Mouse (Mus musculus): Measurements from ENCODE around the gene 1700018B08Rik.
A peak's percentile ranks its signal among the peaks of the same experiment; 100 is the strongest.

1700018B08Rik gene

GRCm38 (mm10) chr8:121561636-121562345 lies 17.7 kb upstream of the 1700018B08Rik start:
- no peak for DNase-seq

- DNase-seq: no peak
These were observed 16.4 kb upstream of the 1700018B08Rik start for GRCm38 (mm10) chr8:121560432-121561100.

GRCm38 (mm10) chr8:121559801-121560200 lies 15.7 kb upstream of the 1700018B08Rik start:
- DNase-seq: no peak

- no peak for DNase-seq
These were observed 14.4 kb upstream of the 1700018B08Rik start for GRCm38 (mm10) chr8:121558538-121558937.

- no peak for DNase-seq
These were observed 13.6 kb upstream of the 1700018B08Rik start for GRCm38 (mm10) chr8:121557746-121558145.

GRCm38 (mm10) chr8:121553831-121554475 lies 9.8 kb upstream of the 1700018B08Rik start:
- no peak for DNase-seq

GRCm38 (mm10) chr8:121552506-121552905 lies 8.4 kb upstream of the 1700018B08Rik start:
- no peak for DNase-seq

DNA sequence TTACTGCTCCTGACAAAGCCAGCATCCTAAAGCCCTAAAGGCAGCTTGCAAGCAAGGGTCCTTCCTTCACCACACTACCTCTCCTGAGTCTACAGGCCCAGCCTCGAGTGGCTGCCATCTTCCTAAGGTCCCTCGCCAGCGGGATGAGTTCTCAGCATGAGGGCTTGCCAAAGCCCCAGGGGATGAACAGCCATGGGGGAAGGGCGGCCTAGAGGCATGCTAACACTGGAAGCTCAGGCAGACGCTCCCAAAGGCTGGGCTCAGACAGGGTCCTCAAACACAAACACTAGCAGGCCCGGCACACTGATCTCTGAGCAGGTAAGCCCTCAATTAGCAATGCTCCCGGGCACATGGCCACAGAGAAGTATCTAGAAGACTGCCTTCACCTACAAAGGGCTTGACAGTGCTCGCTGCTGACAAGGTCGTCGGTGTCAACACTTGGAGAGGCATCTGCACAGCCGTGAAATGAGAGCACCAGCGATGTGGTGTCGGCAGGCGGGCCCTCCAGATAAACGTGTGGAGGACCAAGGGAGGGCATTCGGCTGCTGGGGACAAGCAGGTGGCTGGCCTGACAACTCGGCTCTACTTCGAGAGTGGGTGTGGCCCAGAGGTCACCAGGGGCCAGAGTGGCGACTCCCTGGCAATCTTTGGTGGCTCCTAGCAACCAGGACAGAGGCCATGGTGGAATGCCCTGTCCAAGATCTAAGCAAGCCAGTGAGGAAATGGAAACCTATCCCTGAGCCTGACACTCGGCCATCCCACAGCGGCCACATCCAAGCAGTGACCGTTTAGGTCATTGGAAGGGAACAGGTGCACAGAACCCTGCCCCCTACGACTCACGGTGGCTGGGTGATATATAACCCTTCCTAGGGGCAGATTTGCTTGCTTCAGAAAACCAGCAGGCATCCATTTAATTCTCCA lies 7.2 kb upstream of the 1700018B08Rik start:
- DNase-seq: no peak

DNA sequence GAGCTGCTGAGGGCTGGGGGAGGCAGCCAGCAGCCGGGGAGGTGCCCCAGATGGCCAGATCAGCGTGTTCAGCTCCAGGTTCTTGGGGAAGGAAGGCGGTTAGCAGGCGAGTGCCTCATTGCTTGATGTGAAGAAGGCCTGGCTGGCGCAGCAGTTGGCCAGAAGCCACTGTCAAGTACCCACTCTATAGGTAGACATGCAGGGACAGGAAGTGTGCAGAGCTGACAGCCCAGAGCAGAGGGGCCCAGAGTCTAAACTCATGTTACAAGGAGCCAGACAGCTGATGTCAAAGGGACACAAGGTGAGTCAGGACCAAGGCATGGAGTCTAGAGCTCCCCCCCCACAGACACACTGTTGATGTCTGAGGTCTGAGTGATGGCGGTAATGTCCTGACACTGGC lies 5.9 kb upstream of the 1700018B08Rik start:
- DNase-seq: no peak

DNA sequence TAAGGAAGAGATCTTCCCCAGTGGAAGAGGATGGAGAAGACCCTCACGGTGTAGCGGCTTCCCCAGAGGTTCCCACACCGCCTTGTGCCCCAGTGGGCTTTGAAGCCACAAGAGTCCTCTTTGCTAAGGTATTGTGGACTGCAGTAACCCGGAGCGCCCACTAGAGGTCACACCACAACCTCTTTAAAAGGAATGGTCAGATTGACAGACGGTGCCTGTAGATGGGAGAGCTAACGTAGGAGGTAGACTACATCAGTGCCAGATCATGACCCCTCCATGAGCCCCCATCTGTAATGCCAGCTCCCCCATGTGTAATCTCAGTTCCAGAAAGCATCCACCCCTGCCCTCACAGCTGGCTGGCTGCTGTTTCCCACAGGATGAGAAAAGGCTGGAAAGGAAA lies 3.0 kb upstream of the 1700018B08Rik start:
- DNase-seq: peak; percentile 72 to 73

- no peak for DNase-seq
These were observed 816 bp upstream of the 1700018B08Rik start for GRCm38 (mm10) chr8:121544936-121545335.

GRCm38 (mm10) chr8:121542901-121543300 lies 1.2 kb downstream of the 1700018B08Rik start:
- no peak for DNase-seq

GRCm38 (mm10) chr8:121541862-121542261 lies 2.3 kb downstream of the 1700018B08Rik start:
- DNase-seq: no peak

DNA sequence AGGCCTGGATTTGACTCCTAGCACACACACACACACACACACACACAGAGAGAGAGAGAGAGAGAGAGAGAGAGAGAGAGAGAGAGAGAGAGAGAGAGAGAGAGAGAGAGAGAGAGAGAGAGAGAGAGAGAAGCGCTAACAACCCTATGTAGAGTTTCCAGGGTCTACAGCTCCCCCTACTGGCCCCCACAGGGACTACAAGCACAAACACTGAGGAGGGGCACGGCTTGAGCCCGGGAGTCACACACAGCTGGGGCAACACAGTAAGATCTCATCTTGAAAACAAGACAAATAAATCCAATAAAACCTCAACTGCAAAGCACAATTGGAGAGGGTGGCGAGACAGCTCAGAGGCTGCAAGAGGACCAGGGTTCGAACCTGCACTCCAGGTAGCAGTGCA lies 11.7 kb downstream of the 1700018B08Rik start:
- peak; percentile 28 to 37 for DNase-seq

GRCm38 (mm10) chr8:121530639-121531038 lies 13.5 kb downstream of the 1700018B08Rik start:
- no peak for DNase-seq

DNA sequence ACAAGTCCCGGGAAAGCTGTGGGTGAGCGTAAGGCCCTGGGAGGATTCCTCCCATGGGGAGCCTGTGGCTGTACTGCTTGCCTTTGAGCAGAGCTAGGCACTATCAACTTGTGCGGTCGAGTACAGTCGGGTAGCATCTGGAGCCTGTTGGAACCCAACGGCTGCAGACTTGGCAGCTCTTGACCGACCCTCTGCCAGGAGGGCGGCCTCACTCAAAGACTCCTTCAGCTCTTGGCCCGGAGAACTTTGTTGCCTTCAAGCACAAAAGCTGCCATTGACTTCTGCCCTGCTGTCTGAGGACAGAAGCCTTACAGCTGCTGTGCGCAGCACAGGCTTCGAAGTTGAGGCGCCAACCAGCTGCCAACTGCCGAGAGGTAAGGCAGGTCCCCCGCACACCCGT lies 15.3 kb downstream of the 1700018B08Rik start:
- DNase-seq: no peak

DNA sequence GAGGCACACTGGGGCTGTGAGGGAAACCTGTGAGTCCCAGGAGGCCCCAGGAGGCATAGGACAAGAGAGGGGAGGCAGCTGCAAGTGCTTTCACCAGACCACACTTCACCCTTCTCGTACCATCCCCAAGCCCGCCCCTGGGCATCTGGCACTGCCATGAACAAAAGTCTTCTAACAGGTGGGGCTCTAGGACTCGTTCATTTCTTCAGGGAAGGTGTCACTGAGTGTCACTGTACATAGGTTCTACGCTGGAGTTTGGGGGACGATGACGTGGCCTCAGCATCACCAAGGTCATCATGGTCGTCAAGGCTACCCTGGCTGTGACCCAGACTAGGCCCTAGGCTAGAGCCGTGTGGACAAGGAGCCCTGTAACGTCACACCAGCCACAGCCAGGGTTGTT lies 16.4 kb downstream of the 1700018B08Rik start:
- no peak for DNase-seq

DNA sequence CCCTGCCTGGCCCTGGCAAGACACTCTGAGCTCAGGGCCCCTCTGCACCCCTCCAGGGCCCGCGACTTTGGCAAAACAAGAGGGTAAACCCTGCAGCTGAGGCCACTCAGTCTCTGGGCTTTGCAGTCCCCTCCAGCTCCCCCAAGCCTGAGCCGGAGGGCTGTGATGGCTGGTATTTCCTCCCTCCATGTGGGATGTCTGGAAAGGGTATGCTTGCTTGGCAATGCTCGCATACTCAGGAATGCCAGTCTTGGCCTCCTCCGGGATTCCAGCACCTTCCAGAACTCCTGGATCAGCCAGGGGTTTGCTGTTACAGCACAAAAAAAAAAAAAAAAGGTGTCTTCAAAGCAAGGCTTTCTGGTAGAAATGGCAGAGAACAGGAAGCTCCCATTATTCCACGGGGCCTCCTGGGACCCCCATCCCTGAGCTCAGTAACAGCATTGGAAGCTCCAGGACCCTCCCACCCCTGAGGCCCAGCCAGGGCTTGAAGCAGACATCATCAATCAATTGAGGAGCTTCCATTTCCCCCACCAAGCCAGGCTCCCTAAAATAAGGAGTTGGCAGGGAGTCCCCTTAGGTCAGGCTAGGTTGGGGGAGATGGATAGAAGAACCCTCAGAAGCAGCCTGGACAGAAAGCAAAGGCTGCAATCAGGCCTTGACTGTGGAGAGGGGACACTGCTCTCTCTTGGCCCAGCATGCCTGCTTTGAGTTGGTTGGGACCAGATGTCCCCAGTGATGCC lies 17.1 kb downstream of the 1700018B08Rik start:
- no peak for DNase-seq

DNA sequence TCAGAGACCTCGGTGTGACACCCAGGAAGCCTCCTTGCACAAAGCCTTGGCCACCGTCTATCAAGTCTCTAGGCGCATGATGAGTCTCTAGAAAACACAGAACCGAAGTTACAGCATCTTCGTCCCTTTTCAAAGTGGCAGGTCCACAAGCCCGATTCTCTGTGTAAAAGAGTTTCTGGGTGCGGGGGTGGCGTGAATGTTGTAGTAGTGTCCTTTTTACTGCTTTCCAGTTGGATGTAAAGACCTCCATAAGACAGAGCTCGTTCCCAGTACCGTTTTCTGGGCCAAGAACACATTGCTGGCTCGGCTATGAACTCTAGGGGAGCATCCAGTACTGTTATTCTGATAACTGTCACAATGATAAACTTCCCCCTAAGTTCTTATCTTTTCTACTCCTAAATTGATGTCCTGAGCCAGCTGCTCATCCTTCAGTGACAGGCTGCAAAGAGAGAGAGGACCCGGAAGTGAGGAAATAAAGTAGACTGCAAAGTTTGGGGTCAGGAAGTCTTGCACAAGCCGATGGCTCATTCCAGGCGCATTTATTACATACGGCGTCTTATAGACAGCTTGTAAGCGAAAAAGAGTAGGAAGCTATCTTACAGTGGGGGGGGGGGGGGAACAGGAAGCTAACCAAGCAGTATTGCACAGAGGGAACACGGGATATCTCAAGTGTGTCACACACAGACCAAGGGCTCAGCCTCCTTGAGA lies 18.9 kb downstream of the 1700018B08Rik start:
- no peak for DNase-seq

- DNase-seq: peak; percentile 47 to 60
These were observed 30.7 kb downstream of the 1700018B08Rik start for GRCm38 (mm10) chr8:121513429-121513828.

GRCm38 (mm10) chr8:121511751-121512150 lies 32.4 kb downstream of the 1700018B08Rik start:
- no peak for DNase-seq
